Comparison of ENCODE assay signal across 19 mouse cellular contexts in the genomic region with DNA sequence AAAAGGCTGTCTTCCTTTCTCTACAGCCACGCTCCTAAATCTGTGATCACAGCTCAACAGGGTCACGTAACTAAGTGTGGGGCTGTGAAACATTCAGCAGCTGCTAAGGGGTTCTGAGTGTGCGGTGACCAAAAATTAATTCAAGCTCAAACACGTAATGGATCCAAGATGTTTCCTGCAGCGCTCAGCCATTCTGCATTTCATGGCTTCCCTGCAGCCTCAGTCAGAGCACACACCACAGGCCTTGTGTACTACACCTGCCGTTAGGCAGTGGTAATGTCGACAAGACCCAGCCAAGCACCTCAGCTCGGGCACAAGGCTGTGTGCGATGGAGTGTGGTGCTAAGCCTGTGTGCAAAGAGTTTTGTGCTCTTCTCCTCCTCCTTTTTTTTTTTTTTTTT.
"Had no signal": no experiment of that assay in that cellular context is flagged by ENCODE, and none has a peak within 500 bp of the region (broad histone marks: within the 10 kb centered on the region; RNA-seq: fewer than 3 reads in every experiment).

No protein-coding gene starts in this region.

- H3K27ac ChIP-seq: kidney, postnatal 0 days; layer of hippocampus, adult 2 months; liver, embryonic 13.5 days; midbrain, embryonic 13.5 days; neural tube, embryonic 13.5 days; stomach, embryonic 15.5 days had no signal

- DNase-seq: kidney, adult 18-20 months; kidney, postnatal 25 days; layer of hippocampus, adult 9-11 months; liver, embryonic 13.5 days; lung, adult 2 months; lung, postnatal 14 days; lung, postnatal 4 days; right cerebral cortex, adult 18-20 months; right cerebral cortex, postnatal 25 days; spleen, adult 18-20 months; thymus, postnatal 25 days had no signal

- H3K9me3 ChIP-seq: liver, embryonic 13.5 days; midbrain, embryonic 13.5 days; neural tube, embryonic 13.5 days; stomach, embryonic 15.5 days had no signal

- H3K4me3 ChIP-seq: layer of hippocampus, adult 2 months; liver, embryonic 13.5 days; midbrain, embryonic 13.5 days; myocyte; neural tube, embryonic 13.5 days; stomach, embryonic 15.5 days had no signal

- H3K9ac ChIP-seq: liver, embryonic 13.5 days; midbrain, embryonic 13.5 days; neural tube, embryonic 13.5 days; stomach, embryonic 15.5 days had no signal

- H3K4me1 ChIP-seq: liver, embryonic 13.5 days; stomach, embryonic 15.5 days had no signal

- ATAC-seq: intestine, embryonic 16.5 days; midbrain, embryonic 13.5 days; midbrain, embryonic 16.5 days had no signal

- H3K4me2 ChIP-seq: liver, embryonic 13.5 days; midbrain, embryonic 13.5 days; neural tube, embryonic 13.5 days; stomach, embryonic 15.5 days had no signal

- H3K36me3 ChIP-seq: liver, embryonic 13.5 days; midbrain, embryonic 13.5 days; neural tube, embryonic 13.5 days; stomach, embryonic 15.5 days had no signal

- H3K27me3 ChIP-seq: liver, embryonic 13.5 days; midbrain, embryonic 13.5 days; neural tube, embryonic 13.5 days; stomach, embryonic 15.5 days had no signal
